Mouse (Mus musculus): ENCODE data around the gene Kcnma1. TPM values are rescaled to one million over a fixed set of nuclear protein-coding genes. Genes with fewer than 3 reads are reported as not detected.

Kcnma1 gene
- total RNA-seq, 1 experiment from 2014 or later: not detected

DNA sequence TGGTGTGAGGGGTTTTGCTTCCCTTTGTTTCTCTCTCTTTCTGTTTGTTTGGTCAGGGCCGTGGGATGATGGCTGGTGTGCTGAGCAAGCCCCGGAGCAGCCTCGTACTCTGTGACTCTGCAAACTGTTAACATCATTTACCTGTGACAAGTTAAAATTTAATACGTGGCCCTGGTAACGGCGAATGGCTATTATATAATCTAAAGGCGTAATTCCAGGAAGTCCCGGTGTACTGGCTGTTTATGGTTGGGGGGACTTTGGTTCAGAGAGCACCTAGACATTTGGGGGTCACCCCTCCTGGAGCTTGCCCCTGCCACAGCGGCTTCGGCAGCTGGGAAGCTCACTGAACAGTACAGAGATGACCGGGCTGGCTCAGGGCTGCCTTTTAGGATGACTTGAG, 24.6 kb downstream of the Kcnma1 start:
- ATAC-seq (replicated peaks; ENCODE audit: insufficient number of reproducible peaks, low FRiP score, low TSS enrichment, poor library complexity, severe bottlenecking): no peak

DNA sequence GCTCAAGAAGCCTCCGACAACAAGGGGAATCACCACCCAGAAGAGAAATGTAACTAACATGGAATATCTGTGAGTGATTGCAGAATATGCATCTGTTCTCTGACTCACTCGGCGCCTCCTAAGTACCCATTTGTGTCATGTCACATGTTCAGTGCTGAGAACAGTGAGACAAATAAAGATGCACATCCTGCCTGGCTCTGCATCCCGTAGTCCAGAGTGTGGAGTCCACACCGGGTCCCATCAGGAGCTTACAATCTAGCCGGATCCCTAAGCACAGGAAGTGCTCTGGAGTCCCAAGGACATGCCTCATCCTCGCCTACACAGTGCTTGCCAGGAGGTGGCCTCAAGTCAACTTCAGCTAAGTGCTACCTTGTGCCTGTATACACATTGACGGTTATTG, 32.1 kb downstream of the Kcnma1 start:
- ATAC-seq (replicated peaks; ENCODE audit: insufficient number of reproducible peaks, low FRiP score, low TSS enrichment, poor library complexity, severe bottlenecking): no peak

DNA sequence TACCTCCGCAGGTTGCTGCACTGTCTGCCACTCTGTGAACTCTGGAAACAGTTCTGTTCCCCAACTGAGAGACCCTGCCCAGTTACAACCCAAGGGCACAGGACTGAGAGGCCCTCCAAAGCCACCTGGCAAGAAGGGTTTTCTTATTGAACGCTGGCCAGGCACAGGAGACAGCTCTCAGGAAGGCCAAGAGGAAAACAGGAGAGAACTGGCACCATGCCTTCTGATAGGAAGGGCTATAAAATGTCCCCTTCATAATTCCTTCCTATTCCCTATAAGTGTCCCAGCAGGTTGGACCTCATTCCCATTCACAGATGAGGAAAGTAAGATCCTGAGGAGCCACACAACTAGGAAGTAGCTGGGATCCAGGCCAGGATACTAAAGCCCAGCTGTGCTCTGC, 39.6 kb downstream of the Kcnma1 start:
- no peak for ATAC-seq (replicated peaks; ENCODE audit: insufficient number of reproducible peaks, low FRiP score, low TSS enrichment, poor library complexity, severe bottlenecking)

DNA sequence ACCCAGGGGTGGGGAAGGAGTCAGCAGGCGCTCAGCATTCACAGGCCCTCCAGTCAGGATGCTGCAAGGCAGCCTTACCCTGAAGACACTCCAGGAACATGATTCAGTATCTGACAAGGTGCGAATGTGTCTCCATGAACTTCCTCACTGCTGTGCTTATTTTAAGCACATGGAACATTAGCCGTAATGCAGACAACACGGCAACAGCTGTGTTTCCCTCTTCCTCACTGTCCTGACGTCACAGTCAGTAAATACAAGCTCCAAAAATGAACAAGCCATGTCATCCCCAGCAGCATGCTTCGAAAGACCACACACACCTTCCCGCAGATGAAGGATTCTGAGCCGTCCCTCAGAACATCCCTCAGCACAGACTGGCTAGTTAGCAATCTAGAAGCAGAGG, 47.8 kb downstream of the Kcnma1 start:
- no peak for ATAC-seq (replicated peaks; ENCODE audit: insufficient number of reproducible peaks, low FRiP score, low TSS enrichment, poor library complexity, severe bottlenecking)

DNA sequence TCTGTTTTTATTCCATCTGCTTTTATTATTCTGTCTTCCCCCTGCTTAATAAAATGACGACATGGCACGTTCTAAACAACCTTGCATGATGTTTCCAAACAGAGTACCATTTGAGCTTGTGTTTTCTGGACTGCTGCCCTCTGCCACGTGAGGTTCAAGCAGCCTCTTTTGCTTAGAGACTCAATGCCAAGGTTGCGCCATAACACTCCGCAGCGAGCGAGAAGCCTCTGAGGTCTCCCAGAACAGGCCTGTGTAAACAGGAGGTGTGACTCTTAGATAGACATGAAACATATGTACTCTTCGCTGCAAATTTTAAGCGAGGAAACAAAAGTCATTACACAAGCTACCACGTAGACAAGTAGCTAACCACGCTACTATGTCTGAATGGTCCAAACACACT, 55.2 kb downstream of the Kcnma1 start:
- no peak for ATAC-seq (replicated peaks; ENCODE audit: insufficient number of reproducible peaks, low FRiP score, low TSS enrichment, poor library complexity, severe bottlenecking)

DNA sequence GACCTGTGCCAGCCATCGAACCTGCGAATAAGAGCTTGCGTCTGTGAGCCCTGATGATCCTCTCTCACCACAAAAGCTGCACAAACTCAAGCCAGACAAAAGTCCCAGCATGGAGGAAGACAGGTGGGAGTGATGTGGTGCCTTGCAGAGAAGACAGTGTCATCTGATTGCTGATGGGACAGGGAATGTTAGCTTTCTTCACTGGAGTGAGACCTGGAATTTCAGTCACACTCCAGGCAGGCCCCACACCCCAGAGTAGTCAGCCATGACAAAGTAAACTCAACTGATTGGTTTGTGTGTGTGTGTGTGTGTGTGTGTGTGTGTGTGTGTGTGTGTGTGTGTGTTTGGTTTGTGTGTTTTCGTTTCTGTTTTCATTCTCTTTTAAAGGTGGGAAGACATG, 57.0 kb downstream of the Kcnma1 start:
- ATAC-seq (replicated peaks; ENCODE audit: insufficient number of reproducible peaks, low FRiP score, low TSS enrichment, poor library complexity, severe bottlenecking): no peak

DNA sequence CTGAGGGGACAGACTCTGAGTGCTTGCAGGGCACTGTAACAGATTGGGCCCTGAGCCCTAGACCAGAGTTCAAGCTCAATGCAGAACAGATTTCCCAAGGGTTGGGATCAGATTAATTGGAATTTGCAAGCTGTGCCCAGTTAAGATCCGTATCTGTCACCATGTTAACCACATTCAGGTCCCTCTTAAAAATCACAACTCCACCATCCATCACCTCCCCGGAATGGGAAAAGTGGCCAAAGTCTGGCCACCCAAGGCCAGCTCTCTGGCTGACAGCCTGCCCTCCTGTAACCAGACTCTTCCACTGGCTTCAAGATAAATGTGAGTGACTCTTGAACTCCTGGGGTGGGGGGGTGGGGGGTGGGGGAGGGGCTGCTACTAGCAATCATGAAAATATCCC, 70.4 kb downstream of the Kcnma1 start:
- ATAC-seq (replicated peaks; ENCODE audit: insufficient number of reproducible peaks, low FRiP score, low TSS enrichment, poor library complexity, severe bottlenecking): no peak

DNA sequence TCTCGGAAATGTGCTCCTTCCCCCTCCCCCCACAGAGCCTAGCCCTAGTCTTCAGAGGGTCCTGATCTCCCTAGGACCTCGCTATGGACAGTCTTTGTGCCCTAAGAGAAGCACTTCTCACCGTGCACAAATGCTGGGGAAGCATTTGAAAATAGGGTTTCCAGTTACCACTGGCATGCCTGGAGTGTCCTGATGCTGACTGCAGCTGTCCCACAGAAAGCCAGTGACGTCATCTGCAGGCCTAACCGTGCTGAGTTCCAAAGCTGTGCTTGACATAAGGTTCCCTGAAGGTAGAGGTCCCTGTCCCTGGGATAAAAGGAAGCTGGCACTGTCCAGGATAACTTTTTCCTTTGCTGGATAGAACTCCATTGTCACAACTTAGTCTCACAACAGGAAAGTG, 71.1 kb downstream of the Kcnma1 start:
- ATAC-seq (replicated peaks; ENCODE audit: insufficient number of reproducible peaks, low FRiP score, low TSS enrichment, poor library complexity, severe bottlenecking): no peak

DNA sequence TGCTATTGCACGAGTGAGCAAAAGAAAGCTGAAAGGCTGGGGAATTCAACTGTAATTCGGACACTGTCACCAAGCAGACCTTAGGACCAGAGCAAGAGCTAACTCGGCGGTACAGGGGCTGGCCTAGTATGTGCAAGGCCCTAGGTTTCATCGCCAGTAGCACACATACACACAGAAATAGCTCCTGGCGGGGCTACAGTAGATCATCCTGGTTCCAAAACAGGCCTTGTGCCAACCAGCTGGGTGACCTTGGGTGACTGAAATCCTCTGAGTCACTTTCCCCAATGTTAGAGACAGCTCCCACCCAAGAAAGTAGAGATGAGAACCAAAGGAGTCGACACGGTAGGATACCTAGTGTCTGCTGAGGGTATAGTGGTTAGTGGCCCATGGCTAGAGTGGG, 72.2 kb downstream of the Kcnma1 start:
- ATAC-seq (replicated peaks; ENCODE audit: insufficient number of reproducible peaks, low FRiP score, low TSS enrichment, poor library complexity, severe bottlenecking): no peak

DNA sequence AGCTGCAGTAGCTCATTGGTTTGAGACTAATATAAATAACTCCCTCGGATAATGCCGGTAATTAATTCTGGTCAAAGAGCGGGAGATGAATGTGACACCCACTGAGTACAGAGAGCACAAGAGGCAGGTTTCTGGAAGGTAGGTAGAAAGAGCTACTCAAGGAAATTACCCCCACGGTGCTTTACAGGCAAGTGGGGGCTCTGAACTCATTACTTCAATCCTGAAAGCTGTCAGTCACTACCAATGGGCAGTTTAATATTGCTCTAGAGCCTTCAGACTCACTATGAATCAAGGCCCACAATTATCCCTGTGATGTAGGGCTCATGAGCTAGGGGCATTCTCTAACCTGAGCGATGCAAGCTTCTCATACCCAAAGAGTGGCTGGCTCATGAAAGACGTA, 79.3 kb downstream of the Kcnma1 start:
- ATAC-seq (replicated peaks; ENCODE audit: insufficient number of reproducible peaks, low FRiP score, low TSS enrichment, poor library complexity, severe bottlenecking): no peak

DNA sequence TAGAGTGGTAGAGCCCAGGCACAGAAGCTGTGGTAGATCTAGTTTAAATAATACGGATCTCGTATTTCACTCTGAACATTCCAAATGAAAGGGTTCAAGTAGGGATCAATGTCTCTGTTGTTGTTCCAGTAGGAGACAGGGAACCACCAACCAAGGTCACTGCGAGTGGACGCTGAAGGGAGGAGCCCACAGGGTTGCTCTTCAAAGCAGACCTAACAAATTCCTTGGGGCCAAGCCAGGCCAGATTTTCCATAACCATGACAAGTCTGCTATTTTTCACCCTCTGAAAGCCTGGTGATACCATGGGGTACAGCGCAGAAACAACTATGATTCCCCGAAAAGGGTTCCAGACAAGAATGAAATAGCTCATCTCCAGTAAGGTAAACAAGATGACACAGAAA, 82.6 kb downstream of the Kcnma1 start:
- no peak for ATAC-seq (replicated peaks; ENCODE audit: insufficient number of reproducible peaks, low FRiP score, low TSS enrichment, poor library complexity, severe bottlenecking)

DNA sequence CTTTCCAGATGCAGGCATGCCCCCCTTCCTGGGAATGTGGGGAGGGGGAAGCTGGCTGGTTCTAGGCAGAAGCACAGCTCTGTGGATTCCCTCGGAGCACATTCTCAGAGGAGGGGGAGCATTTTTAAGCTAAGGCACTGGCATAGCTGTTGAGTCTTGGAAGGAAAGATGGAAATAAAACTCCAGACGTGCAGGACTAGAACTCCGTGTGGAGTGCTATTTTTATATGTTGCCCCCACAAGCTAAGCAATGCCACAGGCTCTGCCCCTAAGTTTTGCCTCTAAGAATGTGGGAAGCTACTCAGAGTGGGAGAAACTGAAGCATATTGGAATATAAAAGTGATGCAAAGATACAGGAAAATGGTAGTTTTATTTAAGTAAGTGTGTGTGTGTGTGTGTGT, 85.1 kb downstream of the Kcnma1 start:
- ATAC-seq (replicated peaks; ENCODE audit: insufficient number of reproducible peaks, low FRiP score, low TSS enrichment, poor library complexity, severe bottlenecking): no peak

DNA sequence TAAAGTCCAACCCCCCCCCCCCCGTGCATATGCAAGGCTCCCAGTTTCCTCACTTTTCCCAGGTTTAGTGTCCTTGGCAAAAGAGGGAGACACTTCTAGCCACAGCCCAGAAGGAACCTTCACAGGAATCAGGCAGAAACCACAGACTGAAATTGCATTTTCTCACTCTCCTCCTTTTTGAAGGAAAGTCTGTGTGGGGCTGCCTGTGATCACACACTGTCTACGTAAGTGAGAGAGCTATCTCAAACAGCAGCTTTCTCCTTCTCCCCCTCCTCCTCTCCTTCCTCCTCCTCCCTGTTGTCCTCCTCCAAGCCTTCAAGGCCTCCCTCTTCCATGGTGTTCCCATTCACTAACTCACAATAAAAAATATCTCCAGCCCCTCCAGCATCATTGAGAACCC, 90.9 kb downstream of the Kcnma1 start:
- no peak for ATAC-seq (replicated peaks; ENCODE audit: insufficient number of reproducible peaks, low FRiP score, low TSS enrichment, poor library complexity, severe bottlenecking)

DNA sequence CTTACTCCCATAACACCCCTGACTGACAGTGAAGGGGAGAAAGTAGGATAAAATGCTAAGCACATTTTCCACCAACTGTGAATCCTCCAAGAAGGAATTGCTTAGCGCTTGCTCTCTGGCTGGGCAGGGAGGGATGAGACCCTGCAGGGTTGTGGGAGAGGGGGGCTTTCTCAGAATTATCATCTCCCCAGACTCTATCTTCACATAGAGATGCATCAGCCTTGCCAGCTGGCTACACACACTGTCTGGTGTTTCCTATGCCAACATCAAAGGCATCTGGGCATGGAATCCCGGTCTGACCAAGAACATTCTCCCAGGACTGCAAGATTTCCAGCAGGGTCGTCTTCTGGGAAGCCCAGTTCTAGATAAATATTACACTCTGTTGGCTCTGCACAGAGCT, 91.5 kb downstream of the Kcnma1 start:
- no peak for ATAC-seq (replicated peaks; ENCODE audit: insufficient number of reproducible peaks, low FRiP score, low TSS enrichment, poor library complexity, severe bottlenecking)

DNA sequence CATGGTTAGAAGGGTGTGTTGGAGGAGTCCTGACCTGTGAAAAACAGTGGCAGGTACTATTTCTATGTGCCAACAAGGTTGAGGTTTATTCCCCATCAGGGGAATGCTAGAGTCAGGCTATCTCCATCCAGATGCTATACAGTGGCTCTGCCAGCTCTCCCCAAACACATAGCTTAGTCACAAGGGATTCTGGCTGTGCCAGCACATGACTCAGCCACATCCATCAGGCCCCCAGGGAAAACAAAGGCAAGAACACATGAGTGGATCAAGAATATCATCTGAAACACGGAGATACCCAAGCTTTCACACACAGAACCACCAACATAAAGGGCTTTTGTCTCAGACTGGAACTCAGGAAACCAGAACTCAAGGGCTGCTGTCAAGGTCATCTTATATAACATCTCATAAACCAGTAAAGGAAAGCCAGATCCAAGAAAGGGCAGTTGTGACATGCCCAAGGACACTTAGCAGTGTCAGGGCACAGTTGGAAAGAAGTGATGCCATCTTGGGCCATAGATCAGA, 103.1 kb downstream of the Kcnma1 start:
- no peak for ATAC-seq (replicated peaks; ENCODE audit: insufficient number of reproducible peaks, low FRiP score, low TSS enrichment, poor library complexity, severe bottlenecking)

DNA sequence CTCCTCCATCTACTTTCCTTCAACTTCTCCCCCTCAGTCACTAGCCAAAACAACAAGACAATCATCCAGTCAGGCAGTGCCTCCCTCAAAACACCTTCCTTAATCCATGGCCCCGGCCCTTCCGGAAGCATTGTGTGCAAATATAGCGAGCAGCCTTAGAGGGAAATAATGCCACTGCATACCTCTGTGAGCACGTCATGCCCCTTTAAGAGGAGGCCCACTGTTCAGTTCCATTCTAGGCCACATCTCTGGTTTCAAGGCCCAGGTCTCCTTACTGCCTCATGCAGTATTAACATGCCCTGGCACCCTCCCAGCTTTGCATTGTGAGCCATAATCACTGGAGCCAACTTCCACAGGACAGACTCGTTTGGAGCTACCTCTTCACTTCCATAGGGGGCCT, 105.7 kb downstream of the Kcnma1 start:
- no peak for ATAC-seq (replicated peaks; ENCODE audit: insufficient number of reproducible peaks, low FRiP score, low TSS enrichment, poor library complexity, severe bottlenecking)

DNA sequence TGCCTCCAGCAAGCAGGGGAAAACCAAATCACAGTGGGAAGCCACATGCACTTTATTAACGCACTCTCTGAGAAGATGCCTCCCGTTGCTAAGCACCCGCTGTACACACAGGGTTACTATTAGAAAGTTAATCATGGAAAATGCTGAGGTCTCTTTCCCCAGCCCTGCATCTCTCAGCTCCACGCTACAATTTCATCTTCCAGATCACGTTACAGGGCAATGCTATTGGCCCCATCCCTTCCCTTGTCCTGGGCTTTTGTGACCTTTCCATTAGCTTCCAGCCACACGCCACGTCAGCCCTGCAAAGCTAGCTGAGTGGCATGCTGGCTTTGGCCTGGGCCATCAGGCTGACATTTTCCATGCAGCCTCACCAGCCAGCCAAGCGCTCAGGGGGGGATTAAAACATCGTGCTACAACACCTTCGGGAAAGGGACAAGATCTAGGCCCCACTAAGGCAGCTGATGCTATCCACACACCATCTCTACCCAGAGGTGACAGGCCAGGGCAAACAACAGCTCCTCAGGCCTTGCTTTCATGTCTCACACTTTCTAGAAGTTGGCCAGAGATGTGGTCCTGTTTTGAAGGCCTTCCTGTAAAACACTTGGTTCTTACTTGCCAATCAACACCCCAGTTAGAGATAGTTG, 111.5 kb downstream of the Kcnma1 start:
- no peak for ATAC-seq (replicated peaks; ENCODE audit: insufficient number of reproducible peaks, low FRiP score, low TSS enrichment, poor library complexity, severe bottlenecking)

DNA sequence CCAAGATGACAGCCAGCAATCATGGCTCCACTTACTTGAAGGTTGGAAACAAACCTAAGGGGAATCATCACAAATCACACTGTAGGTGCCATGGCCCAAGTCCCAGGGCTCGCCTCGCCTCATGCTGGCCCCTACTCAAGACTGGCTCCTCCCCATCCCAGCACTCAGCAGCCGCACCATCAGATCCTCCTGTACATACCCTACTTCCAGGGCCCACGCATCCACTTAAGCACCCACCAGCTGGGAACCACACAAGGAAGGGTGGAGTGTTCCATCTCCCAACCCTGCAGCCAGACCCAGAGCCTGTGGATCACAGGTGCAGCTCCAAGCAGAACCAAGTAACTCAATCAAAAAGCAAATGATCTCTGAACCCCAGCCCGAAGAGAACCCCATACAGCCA, 114.8 kb downstream of the Kcnma1 start:
- no peak for ATAC-seq (replicated peaks; ENCODE audit: insufficient number of reproducible peaks, low FRiP score, low TSS enrichment, poor library complexity, severe bottlenecking)

DNA sequence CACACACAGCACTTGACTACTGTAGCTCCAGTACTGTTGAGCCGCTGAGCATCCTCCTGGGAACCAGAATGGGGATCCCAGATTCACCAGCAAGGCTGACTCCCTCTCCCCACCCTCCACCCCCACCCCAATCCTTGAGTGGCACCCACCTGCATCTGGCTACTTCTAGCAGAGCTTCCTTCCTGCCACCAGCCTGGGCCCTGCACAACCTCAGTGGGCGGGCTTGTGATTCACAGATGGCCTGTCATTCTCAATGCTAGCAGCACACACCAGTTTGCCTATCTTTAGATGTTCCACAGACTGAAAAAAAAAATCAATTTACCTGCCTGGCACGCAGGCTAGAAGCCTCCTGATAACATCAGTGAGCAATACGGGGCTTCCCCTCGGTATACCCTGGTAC, 116.5 kb downstream of the Kcnma1 start:
- ATAC-seq (replicated peaks; ENCODE audit: insufficient number of reproducible peaks, low FRiP score, low TSS enrichment, poor library complexity, severe bottlenecking): no peak

DNA sequence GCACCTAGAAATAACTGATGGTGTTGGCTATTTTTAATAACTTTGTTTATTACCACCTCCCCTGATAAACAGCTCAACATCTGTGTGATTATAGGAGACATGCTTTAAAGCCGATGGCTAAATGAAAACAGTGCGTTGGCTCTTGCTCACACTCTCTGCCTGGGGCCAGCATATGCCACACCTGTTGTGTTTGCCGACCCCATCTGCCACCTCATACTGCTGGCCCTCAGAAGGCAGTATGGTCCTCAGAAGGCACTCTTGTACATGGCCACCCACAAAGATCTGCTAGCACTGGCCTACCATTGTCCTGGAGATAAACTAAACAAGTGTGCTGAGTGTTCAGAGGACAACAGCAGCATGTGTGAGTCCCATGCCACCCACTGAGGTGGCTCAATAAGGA, 118.3 kb downstream of the Kcnma1 start:
- no peak for ATAC-seq (replicated peaks; ENCODE audit: insufficient number of reproducible peaks, low FRiP score, low TSS enrichment, poor library complexity, severe bottlenecking)

DNA sequence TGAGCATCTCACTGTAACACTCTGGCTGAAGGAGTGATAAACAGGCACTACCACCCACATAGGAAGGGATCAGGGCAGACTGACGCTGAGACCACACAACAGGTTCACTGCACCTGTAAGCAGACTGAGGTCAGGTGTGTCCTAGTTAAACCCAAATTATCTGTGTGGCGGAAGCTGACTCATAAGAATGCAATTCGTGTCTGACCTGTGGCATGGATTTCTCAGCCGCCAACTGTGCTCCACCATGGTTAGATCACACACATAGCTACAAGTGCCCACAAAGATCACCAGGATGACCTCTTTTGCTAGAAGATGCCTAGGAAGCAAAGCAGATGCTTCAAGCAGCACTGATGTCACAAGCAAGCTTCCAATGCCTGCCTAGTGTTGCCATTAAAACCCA, 128.2 kb downstream of the Kcnma1 start:
- ATAC-seq (replicated peaks; ENCODE audit: insufficient number of reproducible peaks, low FRiP score, low TSS enrichment, poor library complexity, severe bottlenecking): no peak

Data from monocyte, adult 5-6 weeks (primary cell).